Mouse (Mus musculus): Measurements from ENCODE around the gene Ap1g2.

Ap1g2 gene

DNA sequence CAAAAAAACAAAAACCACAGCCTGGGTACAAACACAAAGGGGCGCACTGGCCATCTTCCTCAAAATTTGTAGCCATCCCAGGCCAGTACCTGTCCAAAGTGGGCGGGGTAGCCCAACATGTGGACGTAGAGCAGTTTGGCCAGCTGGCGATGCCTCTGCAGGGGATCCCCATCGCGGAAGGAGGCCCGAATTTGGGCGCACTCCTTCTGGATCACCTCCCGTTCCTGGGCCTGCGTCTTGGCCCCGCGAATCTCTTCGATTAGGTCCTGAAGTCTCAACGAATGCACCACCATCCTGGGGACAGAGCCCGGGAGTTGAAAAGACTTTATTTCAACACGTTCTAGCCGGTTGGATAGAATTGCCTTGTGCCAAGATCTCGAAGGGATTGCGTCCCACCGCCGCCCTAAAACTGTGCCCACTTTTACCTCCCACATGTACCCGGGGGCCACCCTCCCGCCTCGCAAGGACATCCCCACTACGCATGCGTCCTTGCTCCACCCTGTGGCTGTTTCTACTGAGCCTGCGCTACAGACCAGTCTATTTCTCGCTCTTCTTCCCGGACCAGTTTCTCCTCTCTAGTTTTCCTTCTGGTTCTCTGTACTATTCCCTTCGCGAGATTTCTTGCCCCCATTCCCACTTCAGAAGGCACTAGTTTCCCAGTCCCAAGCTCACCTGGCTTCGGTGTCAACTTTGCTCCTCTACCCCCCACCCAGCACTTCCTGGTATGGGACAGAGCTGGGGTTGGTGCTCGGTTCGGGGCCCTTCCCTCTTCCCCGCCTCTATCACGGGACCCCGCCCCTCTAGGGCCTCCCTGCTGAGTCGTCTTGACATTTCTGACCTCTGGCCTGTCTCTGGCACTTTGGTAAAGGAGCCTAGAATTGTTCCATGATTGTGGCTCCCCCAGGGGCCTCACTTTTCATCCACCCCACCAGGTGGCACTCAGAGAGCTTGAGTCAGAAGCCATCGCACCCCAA, at the start of gene Ap1g2:
Ap1g2 (minus strand) TSS at position 758 of the 974 bp plus-strand sequence.
- in situ Hi-C loops (cut with MboI): no loop called here

DNA sequence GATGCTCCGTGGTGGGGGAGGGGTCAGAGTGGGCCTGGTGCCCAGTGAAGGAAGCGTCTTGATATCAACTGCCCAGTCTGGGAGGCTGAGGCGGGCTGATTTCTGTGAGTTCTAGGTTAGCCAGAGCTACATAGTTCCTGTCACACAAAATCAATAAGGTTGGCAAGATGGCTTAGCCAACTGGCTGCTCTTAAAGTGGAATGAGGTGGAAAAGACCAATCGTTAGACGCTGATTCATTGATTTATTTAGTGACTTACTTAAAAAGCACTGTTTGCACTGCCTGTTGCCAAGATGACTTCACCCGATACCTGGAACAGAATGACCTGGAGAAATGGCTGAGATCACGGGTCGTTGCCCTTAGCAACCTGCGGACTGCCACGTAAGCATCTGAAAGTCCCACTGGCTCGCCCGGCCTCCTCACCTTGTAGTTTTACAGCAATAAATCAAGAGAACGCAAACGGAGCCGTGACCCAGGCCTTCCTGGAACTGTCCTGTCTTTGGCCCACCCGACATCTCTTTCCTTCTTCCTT, 46.6 kb upstream of the Ap1g2 start:
- in situ Hi-C loops (cut with MboI): no loop called here

DNA sequence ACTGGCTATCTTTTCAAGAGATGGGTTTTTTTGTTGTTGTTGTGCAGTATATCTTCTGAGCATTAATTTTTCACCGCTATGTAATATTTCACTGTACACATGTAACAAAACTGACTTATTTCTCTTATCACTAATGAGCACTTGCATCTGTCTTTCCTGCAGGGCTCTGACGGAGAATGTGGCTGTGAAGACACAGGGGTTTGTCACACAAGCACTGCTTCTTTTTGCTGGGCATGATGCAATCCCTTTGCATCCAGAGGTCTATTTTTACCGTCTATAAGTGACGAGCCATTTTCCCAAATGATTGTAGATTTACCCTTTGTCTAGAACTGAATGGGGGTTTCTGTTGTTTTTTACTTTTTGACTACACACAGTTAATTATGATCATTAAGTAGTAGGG, 45.8 kb upstream of the Ap1g2 start:
- in situ Hi-C loops (cut with MboI): no loop called here

DNA sequence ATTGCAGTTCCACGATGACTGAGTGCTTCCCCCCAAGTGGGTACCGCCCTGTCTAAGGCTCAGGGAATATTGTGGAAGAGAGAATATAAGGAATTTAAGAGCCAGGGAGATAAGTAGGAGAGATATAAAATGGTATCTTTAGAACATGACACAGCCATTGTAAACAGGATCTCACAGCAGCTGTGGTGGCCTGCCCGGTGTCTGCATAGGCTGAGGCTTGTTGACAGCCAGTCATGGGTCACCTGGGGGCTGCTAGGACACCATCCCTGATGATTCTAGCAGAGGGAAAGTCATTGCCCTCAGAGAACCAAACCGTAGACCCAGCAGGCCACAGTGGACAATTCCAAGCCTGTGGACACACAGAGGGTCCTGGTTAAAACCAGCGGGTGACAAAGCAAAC, 44.6 kb upstream of the Ap1g2 start:
- in situ Hi-C loops (cut with MboI): no loop called here

DNA sequence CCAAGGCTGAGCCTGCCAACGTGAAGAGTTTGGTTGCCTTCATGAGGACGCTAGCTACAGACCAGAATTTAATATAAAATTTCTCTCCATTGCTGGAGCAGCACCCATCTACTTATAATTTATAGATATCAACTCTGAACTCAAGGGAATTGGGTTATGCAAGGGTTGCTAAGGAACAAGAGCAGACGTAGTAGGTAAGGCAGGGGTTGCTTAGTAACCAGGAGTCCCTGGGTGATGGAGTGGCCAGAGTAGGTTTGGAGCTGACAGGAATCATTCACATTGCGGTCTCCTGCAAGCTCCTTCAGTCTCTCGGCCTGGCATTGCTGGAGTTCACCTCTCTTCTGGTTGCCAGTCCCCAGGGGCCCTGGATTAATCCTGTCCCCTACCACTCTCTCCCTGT, 42.6 kb upstream of the Ap1g2 start:
- in situ Hi-C loops (cut with MboI): no loop called here

DNA sequence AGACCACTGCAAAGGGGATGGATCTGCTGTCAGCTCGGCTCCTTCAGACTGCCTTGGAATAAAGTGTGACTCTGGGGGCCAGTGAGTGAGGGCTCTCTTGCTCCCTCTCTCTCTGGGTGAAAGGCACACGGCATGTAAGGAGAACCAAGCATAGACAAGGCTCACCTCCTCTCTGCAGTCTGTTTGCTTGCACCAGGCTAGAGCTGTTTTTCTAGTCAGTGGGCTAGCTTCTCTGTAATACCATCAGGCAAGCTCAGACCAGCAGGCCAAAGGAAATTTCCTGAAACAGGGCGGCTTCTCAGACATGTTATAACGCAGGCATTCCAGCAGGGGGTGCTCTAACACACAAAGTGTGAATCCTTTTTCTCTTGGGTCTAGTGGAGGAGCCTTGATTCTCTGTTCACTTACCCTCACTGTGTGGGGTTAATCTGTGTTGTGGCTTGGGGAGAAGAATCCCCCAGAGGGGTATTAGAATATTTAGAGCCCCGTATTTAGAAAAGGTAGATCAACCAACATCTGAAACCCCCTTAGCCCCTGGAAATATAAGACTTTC, 42.0 kb upstream of the Ap1g2 start:
- in situ Hi-C loops (cut with MboI): no loop called here

DNA sequence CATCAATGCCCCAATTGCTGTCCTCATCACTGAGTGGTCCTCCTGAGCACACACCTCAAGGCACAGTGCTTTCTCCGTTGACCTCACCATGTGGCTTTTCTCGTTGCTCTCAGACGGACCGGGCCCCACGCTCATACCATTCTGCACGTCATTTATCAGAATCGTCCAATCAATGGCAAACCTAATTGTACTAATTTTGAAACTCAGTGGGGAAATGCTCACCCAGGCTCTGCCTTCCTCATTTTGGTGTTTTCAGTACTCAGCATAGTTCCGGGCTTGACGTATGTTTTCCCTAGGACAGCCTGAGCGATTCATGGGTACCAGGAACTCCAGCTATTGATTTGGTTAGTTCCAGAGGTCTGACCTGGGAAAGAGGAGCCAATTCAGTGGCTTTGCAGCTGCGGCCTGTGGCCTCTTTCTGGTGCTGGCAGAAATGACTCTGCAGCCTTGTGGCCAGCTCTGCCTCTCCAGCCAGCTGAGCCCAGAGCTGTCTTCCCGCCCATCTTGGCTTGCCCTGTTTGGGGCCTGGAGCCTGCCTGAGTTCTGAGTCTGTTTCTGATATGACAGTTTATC, 40.5 kb upstream of the Ap1g2 start:
- in situ Hi-C loops (cut with MboI): no loop called here

DNA sequence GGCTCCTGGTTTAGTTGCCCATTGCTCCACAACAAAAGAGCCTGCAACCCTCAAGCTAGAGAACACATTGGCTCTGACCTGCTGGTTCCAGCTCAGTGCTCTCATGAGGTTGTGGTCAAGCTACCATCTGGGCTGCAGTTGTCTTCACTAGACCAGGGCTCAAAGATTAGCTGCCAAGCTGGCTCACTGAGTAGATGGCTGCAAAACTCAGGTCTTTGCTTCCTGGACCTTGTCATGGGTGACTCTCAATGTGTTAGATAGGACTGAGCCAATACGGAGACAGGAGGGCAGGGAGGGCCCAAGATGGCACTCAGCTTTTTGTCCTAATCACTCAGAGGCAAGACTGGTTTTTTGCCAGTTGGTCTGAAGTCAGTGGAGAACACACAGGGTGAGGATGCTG, 39.9 kb upstream of the Ap1g2 start:
- in situ Hi-C loops (cut with MboI): no loop called here

DNA sequence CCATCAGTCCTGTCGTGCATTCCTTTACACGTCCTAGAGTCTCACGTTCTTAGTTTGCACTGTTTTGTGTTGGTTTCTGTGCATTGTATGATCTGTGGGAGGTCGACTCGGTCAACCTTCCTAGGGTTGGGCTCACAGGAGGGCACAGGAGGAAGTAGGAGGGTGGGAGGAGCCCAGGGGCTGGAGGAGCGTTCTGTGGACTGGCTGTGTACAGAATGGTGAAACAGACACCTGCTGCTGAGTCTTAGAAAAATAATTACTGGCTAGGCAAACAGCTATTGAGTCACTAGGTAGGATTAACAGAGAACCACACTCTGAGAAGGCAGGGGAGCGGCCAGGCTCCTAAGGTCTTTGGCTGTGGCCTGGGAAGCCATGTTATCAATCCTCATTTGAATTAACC, 32.9 kb upstream of the Ap1g2 start:
- in situ Hi-C loops (cut with MboI): no loop called here

DNA sequence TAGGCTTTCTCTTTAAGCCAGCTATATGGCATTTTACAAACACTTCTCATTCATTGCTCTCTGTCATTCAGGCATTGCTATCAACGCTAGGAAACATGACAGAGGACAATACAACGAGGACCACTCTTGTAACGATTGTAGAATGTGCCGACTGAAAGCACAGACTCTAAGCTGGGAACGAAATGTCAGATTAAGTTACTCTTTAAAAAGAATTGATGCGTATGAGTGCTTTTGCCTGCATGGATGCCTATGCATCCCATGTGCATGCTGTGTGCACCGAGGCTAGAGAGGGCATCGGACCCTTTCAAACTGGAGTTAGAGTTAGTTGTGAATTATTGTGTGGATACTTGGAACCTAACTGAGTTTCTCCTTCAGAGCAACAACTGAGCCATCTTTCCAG, 29.3 kb upstream of the Ap1g2 start:
- in situ Hi-C loops (cut with MboI): no loop called here

DNA sequence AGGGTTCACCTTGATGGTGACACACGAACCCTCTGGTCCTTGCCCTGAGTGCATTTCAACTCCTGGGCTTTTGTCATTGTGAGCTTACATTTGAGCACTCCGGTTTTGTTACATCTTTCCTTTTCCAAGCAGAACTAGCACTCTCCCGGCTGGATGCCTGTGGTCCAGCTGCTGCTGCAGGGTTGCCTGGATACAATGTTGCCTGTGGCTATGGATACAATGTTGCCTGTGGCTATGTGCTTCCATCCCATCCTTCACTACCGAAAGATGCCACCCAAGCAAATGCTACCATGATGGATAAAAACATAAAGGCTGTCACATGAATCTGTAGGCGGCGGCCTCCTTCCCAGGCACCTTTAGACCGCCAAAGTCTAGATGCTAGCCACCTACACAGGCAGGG, 20.1 kb upstream of the Ap1g2 start:
- in situ Hi-C loops (cut with MboI): no loop called here

DNA sequence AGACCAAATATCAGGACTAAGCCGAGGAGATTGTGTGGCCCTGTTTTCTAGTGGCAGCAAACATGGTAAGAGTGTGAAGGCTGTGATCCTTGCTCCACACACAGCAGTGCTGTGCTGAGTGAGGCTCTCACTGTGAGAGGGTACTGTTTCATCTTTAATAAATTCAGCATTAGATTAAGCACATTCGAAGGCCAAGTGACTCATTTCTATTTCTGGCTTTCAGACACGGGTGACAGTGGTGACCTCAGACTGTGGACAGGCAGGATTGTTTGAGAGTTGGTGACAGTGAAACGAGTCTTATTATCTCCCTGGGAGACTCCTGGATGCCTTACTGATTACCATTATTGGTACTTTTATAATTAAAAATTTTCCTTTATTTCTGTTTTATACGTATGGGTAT, 19.3 kb upstream of the Ap1g2 start:
- in situ Hi-C loops (cut with MboI): no loop called here

DNA sequence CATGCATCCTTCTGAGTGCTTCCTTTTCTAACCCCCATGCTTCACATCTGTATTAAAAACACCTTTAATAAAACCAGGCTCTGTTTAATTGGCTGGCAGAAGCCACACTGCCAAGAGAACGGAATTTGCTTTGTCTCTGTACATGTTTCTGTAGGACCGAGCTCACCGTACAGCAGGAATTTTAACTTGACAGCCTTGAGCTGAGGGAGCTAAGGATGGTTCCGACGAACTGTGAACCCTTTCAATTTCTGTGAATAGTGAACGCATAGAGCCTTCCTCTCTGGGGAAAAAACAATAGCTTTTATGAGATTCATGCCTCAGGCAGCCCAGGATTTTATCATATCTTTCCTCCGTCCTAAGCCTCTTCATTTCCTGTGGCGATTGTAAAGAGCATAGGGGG, 16.0 kb upstream of the Ap1g2 start:
- in situ Hi-C loops (cut with MboI): no loop called here

DNA sequence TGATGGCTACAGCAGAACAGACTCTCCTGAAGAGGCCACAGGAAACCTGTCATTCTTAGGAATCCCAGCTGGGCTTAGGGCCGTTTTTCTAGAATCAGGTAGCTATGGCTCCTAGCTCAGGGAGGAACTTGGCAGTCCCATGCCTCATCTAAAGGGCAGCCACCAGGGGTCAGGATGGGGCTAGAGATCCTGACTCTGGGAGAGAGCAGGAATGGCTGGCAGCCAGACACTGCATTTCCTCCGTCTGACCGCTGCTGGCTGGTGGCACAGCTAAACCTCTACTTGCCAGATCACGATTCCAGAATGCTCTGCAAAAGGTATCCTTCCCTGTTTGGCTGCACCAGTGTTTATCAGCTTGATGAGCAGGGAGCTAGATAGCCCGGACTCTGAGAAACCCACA, 15.6 kb upstream of the Ap1g2 start:
- in situ Hi-C loops (cut with MboI): no loop called here

DNA sequence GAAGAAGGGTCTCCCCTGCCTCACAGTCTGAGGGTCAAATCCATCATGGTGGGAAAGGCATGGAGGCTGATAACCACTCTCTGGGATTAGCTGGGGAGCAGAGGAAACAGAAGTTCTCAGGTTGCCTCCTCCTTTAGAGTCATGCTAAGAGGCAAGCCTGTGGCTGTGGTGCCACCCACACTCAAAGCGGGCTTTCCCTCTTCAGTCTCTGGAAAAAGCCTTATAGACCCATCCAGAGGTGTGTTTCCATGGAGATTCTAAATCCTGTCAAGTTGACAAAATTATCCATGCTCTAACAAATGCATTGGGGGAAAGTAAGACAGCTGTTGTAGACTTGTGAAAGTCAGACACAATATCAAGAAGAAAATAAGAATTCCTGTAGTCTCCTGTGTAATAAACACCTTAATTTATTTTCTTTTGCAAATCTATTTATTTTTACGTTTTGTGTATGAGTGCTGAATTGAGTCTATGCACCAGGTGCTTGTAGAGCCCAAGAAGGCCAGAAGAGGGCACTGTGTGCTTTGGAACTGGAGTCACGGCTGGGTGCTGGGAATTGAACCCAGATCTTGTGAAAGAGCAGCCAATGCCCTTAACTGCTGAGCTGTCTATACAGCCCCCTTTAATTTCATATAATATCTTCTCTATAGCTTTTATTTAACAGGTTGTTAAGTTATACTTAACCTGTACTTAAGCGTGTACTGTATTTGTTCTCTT, 13.2 kb upstream of the Ap1g2 start:
- in situ Hi-C loops (cut with MboI): no loop called here

DNA sequence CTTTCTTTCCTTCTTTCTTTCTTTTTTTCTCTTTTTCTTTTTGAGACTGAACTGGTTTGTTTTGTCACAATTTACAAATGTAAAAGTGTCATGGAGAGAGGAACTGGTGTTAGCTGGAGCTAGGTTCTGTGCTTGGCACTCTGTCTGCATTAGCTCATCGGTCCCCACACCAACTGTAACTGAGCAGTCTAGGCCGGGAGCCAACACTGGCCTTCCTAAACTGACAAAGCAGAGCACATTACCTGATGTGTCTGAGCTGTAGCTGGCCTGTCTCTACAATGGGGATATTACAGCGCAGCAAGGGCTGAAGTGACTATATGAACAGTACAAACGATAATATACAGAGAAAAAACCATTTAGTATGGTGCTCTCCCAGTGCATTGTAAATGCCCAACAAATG, 12.5 kb upstream of the Ap1g2 start:
- in situ Hi-C loops (cut with MboI): no loop called here

DNA sequence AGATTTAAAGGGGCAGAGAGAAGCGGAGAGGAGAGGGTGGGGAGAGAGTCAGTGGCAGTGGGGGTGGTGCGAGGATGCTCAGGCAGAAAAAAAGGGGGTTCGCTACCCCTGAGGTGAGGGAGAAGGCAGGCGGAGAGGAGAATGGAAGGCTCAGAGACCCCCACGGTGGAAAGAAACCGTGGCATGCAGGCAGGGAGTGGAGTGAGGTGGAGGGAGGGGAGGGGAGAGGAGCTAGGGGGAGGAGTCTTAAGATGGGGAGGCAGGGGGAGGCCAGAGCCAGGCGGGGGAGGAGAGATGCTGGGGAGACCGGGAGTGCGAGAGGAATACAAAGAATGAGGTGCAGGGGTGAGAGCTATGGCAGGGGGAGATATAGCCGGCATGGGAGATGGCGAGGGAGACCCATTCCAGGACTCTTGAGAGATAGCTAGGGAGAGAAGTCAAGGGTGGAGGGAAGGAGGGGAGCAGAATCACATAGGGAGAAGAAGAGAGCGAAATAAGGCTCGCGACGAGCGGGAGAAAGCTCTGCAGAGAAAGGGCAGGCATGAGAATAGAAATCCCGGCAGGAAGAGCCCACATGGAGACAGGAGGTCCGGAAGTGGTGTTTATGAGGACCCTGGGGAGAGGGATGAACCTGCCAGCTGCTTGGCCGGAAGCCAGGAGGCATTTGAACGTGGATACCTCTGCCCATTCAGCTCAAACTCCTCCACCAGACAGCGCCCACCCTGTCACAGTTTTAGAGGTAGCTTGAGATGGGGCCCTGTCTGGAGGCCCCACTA, 10.2 kb upstream of the Ap1g2 start, which contains the start of gene Jph4:
Jph4 (minus strand) TSS at position 511 of the 776 bp plus-strand sequence.
- in situ Hi-C loops (cut with MboI): no loop called here

DNA sequence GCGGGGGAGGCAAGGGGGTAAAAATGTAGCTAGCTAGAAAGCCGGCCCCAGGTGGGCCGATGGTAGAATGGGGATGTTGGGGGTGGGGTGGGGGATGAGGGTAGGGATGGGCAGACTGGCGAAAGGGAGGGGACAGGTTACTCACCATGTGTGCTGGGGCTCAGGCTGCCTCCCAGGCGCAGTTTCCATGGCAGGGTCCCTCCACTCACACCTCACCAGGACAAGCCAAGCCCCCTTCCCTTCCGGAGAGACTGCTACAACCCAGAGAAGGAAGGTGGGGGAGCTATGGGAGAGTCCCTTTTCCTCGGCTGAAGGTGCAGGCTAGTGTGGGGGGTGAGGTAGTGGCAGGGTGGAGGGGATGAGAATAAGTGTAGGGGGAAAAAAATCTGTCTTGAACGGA, 9.5 kb upstream of the Ap1g2 start:
- in situ Hi-C loops (cut with MboI): no loop called here

DNA sequence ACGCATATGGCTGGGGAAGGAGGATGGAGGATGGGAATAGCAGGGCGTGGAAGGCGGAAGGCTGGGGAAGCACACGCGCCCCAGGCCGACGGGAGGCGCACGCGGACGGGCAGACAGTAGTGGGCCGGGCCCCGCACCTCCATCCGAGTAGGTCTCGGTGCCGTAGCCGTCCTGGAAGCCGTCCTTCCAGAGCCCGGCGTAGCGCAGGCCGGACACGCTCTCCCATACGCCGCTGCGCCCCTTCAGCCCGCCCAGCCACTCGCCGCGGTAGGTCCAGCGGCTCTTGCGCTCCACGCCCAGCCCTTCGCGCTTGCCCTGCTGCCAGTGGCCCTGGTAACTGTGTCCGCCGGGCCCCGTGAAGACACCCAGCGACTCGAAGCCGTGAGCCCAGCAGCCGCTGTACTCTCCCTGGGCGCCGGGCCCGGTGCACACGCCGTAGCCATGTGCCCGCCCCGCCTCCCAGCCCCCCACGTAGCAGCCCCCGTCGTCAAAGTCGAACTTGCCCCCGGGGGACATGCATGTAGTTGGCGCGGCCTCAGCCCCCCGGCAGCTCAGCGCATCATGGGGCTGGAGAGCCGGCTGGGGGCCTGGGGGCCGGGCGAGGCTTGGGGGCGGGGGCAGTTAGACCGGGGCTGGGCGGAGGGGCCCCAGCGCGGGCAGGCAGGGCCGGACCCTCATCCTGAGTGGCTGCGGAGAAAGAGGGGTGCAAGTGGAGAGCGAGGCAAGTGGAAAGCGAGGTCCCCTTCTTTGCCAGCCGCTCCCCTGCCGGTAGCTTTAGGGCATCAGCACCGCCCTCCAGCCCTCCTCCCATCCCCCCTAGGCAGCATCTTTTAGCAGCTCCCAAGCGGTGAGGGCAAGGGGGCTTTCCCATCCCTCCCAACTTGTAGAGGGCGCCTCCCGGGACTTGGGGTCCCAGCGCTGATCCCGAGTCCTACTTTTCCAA, 8.6 kb upstream of the Ap1g2 start:
- in situ Hi-C loops (cut with MboI): no loop called here

DNA sequence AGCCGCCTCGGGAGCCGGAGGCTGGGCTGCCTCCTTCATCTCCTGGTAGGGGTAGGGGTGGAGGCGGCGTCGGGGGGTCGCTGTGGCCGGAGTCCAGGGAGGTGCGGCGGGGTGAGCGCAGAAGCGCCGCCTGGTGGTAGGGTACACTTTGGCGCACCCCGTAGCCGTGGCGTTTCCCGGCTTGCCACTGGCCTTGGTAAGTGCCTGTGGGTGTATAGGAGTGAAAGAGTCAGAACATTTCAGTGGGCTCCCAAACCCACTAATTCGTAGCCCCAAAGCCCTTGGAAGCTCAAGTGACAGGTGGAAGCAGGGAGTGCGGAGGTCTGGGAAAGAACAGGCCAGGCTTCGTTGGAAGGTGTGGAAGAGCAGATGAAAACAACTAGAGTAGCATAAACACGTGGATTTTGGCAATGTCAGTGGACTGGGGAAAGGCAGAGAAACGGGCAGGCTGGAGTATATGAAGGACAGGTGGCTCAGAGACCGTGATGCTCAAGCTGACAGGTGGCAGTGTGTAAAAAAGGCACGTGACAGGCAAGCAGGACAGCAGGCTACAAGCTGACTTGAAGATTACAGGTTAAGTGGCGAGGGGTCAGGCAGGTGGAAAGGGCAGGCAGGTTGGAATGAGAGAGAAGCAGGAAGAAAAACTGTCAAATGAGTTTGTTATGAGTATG, 7.7 kb upstream of the Ap1g2 start:
- in situ Hi-C loops (cut with MboI): no loop called here

Data from mature B cell (primary cell).